Mouse (Mus musculus): Measurements from ENCODE around the gene Sipa1l3.
A peak's percentile ranks its signal among the peaks of the same experiment; 100 is the strongest.

Sipa1l3 gene

DNA sequence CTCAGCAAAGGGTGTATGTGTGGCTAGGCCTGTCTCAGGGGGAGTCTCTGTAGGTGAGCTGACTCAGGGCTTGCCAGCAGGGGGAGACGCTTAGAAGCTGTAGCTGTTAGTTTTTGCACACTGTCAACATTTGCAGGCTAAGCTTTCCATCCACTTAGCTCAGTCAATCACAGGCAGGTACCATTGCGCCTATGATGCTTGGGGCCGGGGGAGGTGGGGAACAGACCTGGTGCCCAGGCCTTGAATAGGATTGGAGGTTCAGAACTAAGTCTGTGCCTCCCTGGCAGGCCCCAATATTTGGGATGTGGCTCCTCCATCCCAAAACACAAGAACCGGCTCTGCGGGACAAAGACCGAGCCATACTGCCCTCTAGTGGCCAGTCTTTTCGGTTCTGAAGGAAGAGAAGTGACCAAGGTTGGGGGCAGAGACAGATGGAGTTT is 217.3 kb downstream of the Sipa1l3 start:
- peak; percentile 82 to 85 for DNase-seq

DNA sequence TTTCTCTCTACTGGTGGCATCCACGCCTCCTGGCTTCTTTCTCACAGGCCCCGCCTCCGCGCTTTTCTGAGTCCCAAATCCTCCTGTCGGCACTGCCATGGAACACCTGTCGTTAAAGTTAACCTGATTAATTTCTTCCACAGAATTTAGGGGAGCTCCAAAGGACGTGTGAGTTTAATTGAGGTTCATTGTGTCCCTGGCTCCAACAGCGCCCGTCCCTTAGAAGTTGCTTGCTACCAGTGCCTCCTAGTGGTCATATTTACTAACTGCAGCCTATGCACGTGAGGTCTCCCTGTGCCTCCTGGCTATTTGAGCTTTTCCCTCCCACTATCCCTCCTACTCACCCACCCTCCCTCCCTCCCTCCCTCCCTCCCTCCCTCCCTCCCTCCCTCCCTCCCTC is 221.4 kb downstream of the Sipa1l3 start:
- DNase-seq, result peak; percentile 75 to 80

DNA sequence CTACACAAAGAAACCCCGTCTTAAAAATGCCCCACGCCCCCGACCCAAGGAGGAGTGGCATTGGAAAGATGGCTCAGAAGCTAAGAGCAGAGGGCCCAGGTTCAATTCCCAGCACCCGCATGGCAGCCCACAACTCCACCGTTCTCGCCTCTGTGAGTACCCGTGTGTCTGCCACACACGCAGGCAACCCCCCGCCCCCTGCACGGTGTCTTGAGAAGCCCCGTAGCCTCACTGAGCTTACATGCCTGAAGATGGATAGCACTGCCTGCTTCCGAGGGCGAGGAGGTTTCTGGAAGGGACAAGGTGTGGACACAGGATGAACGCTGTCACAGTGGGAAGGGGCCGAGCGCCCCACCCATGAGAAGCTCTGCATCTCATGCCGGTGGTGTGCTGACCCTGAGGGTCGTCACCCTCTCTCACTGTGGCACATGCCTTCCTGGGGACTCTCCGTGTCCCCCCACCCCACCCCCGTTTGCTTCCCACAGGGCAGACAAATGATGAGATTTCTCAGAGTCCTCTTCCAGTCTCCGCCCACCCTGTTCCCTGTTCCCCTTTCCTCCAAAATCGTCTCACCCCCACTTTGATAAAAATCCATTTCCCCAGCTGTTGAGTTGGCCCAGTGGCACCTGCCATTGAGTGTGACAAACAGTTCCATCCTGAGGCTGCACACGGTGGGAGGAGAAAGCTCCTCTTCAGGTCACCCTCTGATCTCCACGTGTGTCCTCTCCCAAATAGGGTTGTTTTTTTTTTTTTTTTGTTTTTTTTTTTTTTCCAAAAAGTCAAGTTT is 222.4 kb downstream of the Sipa1l3 start:
- DNase-seq, result no peak

DNA sequence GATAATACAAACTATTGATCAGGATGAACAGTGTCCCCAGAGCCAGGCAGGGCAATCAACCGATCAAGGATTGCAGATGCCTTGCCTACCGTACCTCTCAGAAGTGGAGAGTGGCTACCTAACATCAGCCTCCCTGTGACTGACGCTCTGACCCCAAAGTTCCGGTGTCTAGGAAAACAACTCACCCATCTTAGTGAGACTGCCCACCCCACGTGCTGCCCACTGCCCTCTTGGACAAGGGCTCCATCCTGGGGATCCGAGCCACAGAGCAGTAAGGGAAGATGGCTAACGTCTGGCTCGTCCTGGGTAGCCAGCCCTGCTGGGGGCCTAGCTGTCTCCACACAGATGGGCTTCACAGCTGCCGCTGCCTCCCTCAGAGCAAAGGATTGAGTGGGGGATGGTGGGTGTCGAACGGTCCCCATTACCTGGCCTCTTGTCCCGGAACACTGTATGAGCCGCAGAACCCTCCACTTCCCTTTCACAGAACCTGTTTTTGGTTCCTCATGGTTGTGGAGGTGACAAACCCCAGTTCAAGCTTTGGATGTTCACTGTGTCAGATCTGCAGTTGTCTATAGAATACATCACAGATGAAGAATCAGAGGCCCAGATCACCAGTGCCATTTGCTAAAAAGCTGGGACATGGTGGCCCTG is 224.2 kb downstream of the Sipa1l3 start:
- no peak for DNase-seq

DNA sequence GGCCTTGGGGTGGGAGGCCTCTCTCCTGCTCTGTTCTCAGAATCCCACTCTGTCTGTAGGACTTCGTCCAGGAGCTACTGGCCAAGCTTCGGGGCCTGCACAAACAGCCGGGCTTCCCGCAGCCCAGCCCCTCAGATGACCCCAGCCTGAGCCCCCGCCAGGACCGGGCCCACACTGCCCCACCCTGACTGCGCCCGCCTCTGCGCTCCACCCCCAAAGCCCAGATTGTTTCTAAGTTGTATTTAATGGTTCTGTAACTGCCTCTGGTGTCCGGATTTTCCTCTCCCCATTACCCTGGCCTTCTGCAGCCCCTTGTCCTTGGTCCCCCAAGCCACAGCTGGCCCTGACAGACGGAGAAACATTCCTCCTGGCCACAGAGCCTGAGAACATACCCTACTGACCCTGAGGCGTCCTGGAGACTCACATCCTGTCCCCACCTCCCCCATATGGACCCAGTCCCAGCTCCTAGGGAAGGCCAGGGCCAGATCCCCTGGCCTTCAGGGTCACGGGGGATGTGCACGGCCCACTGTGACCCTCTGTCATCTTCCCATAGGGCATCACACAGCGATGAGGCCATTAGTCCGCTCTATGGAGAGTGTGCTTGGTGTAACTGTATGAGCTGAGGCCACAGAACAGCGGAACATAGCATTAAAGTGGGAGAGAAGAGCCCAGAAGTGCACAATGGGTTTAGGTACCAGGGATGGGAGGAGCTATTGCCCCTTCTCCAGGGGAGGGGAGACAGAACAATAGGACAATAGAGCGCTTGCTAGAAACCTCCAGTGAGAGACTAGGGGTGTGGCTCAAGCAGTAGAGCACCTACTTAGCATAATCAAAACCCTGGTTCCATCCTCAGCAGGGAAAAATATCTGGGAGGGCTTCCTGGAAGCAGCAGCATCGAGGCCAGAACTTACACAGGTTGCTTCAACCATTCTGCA is 225.0 kb downstream of the Sipa1l3 start:
- DNase-seq, result no peak

DNA sequence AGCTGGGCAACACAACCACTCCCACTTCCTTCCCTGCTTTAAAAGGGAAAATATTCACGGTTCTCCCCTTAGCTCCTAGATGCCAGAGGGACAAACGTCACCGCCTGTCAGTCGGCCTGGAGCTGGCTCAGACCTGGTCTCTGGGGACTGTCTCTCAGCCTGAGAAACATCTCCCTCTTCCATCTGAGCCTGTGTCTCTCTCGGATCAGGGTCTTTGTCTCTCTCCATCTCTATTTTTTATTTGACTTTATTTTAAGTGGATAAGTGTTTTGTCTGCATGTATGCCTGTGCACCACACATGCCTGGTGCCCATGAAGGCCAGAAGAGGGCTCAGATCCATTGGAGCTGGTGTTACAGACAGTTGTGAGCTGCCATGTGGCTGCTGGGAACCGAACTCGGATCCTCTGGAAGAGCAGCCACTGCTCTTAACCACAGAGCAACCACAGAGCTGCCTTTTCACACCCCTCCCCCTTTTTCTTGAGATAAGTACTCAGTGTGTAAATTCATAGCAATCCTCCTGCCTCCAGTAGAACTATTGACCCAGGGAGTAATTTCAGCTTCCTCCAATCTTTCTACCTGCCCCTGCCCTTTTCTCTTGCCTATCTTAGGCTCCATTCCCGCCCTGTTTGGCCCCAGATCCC is 225.9 kb downstream of the Sipa1l3 start:
- DNase-seq, result peak in 1 of 2 experiments; percentile 68

DNA sequence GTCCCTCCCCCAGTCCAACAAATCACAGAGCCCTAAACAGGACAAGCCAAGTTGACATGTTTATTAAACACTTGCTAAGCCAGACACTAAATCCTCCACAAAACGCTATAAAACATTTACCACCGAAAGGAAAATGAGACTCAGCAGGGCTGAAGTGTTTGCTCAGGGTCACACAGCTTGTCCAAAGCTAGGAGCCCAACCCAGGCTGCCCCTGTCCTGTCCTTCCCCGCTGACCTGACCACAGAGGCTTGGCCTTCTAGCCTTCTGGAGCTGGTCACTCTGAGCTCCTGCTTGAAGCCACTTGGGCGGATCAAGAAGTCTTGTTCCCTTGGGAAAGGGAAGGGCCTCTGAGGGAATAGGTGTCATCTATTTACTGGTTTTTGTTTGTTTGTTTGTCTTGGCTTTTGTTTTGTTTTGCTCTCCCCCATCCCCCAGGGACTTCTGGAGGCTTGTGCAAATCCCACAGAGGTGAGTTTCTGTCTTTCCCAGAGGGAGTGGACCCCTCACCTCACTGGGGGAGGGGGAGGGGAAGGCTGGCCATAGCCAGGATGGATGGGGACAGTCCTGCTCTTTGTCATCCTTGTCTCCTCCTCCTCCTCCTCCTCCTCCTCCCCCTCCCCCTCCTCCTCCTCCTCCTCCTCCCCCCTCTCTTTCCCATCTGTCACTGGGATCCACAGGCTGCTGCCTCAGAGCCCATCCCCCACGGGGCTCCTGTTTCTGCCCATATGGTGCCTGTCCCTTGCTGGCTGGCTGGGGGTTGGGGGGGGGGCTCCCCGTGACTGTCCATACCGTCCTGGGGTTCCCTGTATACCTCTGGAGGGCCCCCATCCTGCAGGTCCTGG is 226.6 kb downstream of the Sipa1l3 start:
- DNase-seq, result peak; percentile 80 to 82

DNA sequence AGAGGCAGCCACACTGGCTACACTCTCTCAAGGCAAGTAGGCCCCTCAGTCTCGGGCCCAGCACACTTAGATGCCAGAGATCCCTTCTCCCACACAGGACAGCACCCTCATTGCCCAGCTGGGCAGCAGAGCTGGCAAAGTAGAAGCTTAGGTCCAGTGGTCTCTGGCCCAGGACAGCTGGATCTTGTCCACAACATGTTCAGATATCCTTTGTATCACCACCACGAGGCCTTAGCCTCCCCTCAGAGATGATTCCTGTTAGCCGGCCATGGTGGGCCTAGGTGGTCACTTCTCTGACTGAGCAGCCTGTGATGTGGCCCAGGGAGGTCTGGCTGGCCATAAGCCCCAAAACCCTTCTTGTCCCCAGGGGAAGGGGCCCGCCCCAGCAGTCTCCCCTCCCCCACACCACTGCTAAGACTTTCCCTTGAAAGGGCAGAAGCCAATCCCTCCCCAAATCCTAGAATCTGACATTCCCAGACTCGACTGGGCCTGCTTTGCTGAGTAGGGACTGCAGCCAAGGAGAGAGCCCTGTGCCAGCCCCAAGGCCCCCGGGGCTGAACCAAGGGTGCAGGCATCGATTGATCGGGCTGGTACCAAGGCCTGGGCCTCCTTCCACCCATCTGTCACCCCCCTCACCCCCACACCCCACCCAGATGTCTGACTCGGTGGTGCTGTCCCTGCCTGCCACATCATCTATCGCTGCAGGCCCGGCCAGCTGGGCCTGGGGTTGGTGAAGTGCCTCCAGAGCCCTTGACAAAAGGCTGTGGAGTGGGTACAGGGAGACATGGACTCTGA is 227.6 kb downstream of the Sipa1l3 start:
- DNase-seq, result peak in 1 of 2 experiments; percentile 39

DNA sequence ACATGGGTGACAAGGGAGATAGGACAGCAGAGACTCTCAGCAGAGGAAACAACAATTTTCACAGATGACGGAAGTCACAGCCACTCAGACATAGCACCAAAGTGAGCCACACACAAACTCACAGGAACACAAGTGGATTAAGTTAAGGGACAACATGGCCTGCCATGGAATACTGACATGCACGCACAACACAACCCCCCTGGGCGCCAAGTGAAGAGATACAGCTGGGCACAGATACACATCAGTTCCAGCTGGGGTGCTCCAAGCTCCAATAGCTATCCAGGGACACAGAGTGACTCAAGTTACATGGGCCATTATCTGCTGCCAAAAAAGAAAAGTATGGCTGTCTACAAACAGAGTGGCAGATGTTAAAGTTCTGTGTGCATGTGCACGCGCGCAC is 228.6 kb downstream of the Sipa1l3 start:
- DNase-seq, result no peak

DNA sequence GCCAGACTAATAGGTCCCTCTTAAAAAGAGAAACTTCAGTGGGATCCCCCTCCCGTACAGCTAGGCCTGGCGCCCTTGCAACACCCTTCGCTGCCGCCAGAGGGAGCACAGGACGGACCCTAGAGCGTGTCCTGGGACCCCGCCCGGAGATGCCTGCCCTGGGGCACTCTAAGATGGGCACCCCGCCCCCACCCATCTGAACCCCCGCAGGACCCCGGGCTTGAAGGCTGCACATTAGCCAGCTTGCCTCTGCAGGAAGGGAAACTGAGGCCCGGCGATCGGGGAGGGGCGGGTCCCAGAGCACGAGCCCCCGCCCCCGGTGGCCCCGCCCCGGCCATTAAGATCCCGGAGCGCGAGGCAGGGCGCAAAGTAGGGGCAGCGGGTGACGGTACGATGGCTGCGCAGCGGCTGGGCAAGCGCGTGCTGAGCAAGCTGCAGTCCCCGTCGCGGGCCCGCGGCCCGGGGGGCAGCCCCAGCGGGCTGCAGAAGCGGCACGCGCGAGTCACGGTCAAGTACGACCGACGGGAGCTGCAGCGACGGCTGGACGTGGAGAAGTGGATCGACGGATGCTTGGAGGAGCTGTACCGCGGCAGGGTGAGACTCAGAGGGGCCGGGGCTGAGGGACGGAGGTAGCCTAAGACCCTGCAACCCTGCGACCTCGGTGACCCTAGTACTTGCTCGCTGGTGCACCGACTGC is 229.4 kb downstream of the Sipa1l3 start, which contains the start of gene Ppp1r14a:
TSS of gene Ppp1r14a (plus strand) at position 367 of the 697 bp plus-strand sequence.
- DNase-seq, result peak; percentile 75 to 79

DNA sequence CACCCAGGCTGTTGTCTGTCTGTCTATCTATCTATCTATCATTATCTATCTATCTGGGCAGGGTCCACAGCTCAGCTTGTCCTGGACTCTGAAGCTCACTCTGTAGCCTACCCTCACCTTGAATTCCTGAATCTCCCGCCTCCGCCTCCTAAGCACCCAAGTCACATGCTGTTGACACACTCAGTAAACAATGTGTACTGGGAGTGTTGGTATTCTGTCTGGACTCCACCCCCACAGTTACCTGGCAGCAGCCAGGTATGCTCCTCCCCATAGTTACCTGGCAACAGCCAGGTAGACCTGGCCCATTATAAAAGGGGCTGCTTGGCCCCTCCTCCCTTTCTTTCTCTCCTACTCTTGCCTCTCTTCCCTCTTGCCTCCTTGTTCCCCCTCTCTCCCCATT is 230.4 kb downstream of the Sipa1l3 start:
- DNase-seq, result no peak

DNA sequence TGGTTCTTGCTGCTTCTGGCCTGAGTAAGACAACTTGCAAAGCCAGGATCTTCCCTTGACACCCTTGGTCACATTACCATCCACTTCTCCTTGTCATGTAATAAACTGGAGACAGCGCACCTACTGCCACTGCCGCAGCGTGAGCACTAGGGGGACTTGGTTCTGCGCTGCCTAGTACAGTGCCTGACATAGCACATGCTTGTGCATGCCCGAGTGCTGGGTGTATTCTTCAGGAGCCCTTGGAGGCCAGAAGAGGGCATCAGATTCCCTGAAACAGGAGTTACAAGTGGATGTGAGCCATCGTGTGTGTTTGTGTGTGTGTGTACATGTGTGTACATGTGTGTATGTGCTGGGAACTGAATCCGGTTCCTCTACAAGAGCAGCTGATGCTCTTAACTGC is 231.0 kb downstream of the Sipa1l3 start:
- DNase-seq, result no peak

DNA sequence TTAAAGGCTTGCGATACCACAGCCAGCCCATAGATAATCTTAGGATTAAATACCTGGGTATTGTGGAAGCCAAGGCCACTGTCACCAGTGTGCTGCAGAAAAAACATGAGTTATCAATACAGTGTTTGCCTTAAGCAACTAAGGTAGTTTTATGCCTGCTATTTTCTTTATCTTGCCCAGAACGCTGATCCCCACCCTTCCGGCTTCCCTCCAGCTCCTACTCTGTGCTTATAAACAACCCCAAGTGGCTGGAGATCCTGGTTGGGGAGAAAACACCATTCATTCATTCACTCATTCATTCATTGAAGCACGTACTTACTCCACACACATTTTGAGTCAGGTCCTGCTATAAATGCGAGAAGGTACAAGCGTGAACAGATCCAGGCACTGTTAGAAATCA is 233.9 kb downstream of the Sipa1l3 start:
- no peak for DNase-seq

DNA sequence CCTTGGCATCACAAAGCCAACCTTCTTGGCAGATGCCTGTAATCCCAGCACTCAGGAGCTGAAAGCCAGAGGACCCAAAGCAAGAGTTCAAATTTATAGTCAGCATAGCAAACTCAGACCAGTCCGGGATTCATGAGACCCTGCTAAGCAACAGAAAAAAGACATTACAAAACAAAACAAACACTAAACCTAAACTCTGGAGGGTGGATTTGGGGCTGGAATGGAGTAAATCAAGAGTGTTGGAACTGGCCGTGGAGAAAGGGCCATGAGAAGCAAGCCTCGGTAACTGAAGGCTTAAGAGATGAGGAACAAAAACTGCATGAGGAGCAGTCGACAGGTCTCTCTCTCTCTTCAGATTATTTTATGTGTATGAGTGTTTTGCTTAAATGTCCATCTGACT is 234.6 kb downstream of the Sipa1l3 start:
- DNase-seq, result no peak

DNA sequence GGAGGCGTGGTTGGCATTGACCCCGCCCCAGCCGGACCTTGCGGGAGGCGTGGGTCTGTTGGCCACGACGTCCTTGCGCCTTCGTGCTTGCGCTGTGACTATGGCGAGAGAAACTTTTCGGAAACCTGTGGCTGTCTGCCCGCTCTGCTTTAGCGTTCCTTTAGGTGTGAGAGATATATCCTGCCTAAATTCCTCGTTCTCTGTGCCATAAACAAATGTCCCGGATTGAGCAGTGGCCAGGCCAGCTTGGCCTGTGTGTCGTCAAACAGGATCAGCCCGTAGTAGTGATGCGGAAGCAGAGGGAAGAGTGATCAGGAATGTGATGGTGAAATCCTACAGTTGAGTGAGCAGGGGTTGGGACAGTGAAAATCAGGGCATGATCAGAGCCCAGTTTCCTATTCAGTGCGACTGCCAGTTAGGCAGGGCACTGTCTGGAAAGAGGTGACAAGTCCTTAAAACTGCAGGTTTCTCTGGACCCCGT is 236.3 kb downstream of the Sipa1l3 start:
- no peak for DNase-seq

DNA sequence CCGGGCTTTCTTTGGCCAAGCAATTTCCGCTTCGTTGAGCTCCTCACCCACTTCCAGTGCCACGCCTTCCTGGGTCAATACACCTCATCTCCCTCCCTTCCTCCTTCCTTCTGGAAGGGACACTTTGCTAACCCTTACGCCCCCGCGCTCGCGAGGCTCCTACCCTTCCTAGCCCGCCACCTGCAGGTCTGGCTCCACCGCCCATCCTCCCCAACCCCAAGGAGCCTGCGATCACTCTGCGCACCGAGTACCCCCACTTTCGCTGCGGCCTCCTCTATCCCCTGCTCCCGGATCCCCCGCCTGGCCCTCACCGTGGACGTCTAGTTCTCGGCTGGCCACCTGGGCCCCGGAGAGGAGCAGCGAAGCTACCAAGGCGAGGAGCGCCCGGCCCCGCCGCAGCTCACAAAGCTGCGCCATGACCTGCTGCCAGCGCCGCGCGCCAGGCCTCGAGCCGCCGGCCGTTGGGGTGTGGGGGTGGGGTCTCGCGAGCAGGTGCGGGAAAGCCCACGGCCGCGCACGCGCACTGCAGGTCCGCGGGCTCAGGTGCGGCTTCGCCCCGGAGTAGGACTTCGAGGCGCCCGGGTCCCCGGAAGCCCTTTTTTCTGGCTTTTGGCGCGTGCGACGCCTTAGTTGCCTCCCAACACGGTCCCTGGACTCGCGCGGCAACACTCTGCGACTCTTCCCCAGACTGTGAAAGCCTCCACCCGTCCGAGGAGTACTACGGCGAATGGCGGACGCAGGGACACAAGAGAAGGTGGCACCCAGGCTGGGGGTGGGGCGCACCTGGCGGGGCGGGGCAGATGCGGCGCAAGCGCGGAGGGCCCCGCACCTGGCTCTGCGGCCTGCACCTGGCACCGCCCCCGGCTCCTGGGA is 237.0 kb downstream of the Sipa1l3 start, which contains the start of gene Spint2:
TSS of gene Spint2 (minus strand) at position 712 of the 873 bp plus-strand sequence.
- DNase-seq, result peak; percentile 80 to 85

DNA sequence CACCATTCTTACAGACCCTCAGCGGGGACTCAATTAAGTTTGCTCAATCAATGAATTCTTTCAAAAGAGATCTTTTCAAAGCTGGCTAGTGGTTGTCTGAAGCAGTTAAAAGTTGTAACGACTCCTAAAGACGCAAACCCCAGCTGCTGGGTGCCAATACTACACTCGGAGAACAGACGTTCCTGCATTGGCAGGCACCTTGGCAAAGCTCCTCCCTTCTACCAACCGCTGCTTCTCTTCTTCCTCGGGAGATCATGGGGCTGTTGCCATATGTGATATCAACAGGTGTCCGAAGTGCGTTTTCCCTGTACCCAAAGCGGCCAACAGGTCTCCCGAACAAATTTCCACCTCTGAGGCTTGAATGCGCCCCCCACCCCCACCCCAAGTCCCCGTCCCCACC is 237.6 kb downstream of the Sipa1l3 start:
- DNase-seq, result no peak

DNA sequence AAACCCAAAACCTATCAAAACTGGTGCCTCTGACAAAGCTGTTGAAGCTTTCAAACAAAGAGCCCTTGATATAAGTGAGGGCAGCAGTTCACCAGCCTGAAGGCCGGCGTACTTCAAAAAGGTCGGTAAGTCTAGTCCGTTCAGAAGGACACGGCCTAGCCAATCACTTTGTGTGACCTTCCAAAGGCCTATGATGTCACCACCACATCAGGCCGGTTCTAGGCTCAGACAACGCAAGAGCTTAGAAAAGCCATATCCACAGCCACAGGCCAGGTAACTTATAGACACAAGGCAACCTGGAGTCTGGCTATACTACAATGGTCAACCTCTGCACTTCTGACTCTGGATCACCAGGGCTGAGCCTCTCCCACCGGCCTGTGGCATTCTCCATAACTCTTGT is 238.5 kb downstream of the Sipa1l3 start:
- DNase-seq, result no peak

DNA sequence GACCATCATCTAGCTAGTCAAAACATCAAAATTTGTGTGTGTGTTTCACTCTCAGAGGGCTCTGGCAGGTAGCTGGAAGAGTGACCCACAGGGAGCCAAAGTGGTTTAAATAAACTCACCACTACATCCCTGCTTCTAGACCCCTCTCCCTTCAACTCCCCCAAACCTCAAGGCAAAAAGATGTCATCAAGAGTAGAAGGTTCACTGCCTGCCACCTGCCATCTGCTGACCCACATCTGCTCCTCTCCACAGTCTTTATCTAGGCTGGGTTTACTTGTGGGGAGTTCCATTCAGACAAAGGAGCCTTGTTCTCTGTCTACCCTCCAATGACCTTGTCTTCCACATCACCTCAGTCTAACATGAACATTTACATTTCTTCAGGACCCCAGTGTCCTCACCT is 239.2 kb downstream of the Sipa1l3 start:
- DNase-seq, result no peak
